Mouse (Mus musculus): ENCODE results near the gene Zcwpw1.

The Zcwpw1 gene

GRCm38 (mm10) chr5:137782776-137783522 is 4.6 kb upstream of the Zcwpw1 start:
- intact Hi-C loops (cut with DNase I), result no loop called here

DNA sequence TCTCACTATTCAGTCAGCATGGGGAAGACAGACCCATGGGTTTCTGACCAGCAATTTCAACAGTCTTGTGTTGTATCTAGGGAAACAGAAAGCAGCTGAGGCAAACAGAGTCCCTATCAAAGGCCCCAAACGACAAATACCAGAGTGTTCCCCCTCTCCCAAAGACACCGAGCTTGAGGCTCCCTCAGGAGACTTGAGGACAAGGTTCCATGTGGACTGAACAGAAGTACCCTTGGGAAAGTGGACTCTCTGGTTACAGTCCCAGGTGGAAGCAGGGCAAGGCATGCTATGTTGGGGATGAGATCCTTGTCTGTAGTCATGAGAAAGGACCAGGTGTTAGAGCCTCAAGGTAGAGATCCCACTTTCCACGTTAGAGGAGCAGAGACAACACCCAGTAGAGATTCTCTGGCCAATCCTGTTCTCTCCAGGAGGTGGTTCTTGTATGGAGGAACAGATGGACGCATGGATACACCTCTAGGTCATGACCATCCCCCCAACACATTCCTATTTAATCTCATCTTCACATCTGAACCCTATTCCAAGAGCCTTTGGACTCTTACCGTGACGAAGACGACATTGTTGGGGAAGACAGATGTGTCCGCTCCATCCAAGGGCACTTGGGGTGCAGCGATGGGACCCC is 3.6 kb upstream of the Zcwpw1 start:
- intact Hi-C loops (cut with DNase I), result no loop called here

- intact Hi-C loops (cut with DNase I), result no loop called here
These were observed 3.1 kb upstream of the Zcwpw1 start for GRCm38 (mm10) chr5:137784546-137784945.

DNA sequence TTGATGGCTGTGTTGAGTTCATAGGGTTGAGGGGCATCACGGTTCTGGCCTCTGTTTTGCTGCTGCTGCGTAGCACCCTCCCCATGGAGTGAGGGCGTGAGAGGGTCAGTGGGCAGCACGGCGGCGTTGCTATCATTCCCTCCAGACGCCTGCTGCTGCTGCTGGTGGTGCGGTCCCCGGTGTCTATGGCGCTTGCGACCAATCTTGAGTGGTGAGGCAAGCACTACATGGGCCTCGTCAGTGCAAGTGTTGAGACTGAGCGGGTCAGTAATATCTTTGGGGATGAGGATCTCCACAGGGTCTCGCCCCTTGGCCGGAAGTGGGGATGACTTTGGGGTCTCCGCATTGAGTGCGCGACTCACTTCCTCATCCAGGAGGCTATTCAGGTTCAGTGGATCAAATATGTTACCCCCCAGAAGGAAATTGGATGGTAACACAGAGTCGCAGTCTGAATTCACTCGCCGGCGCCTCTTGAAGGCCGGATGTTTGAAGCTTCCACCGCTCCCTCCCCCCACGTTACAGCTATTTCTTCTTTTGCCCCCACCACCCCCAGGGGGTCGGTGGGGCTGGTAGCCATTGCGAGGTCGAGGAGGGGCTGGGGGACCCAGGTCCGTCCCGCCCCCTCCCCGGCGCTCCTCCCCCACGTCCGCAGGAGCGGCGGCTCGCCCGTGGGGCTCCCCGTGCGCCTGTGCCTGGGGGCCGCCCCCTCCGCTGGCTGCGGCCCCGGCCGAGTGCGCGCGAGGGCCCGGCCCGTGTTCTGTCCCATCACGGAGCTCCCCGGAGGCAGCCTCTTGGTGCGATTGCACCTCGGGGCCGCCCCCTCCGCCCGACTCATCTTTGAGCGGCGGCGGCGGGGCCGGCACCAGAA is 2.2 kb upstream of the Zcwpw1 start:
- intact Hi-C loops (cut with DNase I), result no loop called here

DNA sequence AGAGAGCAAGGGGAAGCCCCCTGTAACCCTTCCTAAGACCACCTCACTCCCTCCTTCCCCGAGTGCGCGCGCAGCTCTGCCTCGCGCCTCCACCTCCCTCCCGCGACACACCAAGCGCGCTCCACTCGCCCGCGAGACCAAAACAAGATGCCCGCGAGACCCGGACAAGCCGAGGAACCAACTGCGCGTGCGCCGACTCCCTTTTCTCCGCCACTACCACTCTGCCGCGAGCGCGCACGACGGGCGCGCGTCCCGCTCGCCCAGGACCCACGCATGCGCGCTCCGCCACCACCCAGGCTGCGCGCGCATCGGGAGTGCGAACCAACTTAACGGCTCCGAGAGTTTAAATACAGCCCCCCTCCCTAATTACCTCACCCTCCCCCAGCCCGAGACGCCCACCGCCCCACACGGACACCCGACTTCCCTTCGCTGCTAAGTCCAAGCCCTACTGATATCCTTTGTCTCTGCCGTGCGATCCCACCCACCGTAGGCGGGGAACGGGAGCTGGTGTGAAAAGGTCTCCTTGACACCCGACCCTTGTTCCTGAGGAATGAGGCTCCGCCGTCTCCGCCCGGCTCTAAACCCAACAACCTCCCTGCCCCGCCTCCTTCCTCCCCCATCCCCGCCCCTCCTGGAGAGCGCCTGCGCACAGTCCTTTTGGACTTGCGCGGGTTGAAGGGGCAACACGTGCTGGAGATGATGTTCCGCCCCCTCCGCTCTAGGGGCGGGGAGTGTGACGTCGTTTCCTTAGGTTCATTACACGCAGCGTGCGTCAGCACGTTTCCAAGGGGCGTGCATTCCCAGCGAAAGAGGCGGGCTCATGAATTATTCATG is 1.3 kb upstream of the Zcwpw1 start:
- intact Hi-C loops (cut with DNase I), result no loop called here

DNA sequence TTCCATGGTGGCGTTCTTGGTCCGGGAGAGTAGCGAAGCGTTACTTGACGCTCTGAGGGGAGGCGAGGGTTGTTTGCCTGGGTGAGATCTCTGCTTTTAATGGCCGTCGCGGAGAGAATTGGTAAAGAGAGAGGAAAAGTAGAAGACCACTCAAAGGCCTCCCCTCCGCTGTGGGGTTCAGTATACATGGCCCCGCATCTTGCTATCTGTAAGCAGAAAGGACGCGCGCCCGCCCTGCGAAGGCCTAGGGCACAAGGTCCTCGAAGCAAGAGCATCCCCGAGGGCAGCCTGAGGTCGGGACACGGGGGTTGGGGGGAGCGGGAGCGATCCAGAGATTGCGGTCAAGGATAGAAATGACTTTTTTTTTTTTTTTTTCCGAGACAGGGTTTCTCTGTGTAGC is 573 bp downstream of the Zcwpw1 start:
- intact Hi-C loops (cut with DNase I), result no loop called here

DNA sequence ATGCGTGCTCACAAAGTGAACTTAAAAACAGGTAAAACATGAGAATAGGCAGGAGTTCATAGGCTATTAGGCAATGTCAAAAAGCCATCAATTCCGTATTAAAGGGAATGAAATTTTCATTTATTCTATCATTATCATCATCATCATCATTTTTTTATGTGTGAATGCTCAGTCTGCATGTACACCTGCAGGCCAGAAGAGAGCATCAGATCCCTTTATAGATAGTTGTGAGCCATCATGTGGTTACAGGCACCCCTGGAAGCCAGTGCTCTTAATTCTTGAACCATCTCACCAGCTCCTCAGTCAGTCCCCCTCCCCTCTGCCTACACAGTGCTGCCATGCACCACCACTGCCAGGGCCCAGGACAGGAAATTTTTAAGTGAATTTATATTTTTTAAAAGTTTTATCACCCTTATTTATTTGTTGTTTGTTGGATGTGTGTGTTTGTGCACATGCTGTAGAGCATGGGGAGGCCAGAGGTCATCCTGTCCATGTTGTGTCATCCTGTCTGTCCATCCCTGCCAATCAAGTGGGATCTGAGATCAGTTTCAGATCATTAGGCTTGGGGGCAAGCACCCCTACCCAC is 1.4 kb downstream of the Zcwpw1 start:
- intact Hi-C loops (cut with DNase I), result no loop called here

DNA sequence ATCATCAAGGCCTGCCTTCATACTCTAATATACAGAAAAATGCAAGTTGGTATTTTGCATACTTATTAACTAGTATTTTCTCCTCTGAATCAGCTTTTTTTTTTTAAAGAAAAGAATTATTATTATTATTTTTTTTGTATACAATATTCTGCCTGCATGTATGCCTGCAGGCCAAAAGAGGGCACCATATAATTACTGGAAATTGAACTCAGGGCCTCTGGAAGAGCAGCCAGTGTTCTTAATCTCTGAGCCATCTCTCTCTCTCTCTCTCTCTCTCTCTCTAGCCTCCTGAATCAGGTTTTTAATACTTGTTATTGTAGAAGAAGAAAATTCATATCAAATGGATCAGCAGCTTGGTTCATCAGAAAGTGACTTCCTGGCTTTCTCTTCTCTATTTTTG is 4.0 kb downstream of the Zcwpw1 start:
- intact Hi-C loops (cut with DNase I), result loop anchor here (2.0 to 10.0 kb wide), 2 partner anchors 85 to 153 kb away; no protein-coding TSS in a partner anchor

DNA sequence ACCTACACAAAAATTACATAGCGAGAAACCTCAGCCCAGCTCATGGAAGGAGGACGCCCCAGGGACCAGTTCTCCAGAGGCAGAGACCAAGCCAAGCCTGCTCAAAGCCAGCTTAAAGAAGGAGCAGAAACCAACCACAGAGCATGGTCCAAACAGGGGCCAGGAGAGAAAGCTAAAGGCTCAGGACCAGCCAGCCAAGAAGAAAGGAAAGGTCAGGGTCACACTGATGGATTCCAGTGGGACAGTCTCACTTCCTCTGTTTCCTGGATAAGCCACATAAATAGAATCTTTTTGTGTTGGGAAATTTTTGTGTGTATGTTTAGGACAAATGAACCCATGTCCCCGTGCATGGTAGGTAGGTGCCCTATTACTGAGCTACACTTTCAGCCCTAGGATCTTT is 9.0 kb downstream of the Zcwpw1 start:
- intact Hi-C loops (cut with DNase I), result loop anchor here (10.0 kb wide), 1 partner anchor 148 kb away; no protein-coding TSS in a partner anchor

- intact Hi-C loops (cut with DNase I), result no loop called here
These were observed 13.3 kb downstream of the Zcwpw1 start for GRCm38 (mm10) chr5:137800917-137801316.

- intact Hi-C loops (cut with DNase I), result no loop called here
These were observed 18.6 kb downstream of the Zcwpw1 start for GRCm38 (mm10) chr5:137806158-137806557.

GRCm38 (mm10) chr5:137808316-137808715 is 20.7 kb downstream of the Zcwpw1 start:
- intact Hi-C loops (cut with DNase I), result no loop called here

DNA sequence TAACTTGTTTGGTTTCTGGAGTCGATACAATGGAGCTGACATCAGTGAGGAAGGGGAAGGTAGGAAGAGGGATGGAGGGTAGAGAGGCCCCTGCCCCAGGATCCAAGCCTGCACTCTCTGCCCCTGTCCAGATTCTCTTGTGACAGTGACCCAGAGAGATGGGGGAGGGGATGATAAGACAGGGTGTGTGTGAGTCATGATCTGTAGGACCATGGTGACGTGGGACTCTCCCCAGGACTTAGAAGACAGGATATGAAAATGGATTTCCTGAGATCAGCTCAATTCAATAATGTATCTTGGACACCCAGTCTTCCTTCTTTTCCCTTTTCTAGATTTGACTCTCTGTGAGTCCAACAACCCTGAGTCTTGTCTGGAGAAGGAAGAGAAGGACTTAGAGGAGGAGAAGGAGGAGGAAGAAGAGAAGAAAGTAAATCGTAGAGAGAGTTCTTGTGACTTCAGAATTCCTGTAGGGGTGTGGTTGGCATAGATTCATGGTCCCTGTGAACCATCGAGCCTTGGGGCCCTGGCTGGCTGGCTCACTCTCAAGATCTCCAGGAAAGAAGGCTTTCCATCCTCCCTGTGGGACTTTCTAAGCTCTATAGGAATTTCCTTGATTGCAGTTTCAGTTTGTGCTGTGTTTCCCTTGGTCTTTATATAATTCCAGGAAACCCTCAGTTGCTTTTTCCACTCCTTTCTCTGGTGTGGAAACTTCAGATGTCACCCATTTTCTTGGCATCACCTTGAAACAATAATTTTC is 30.0 kb downstream of the Zcwpw1 start:
- intact Hi-C loops (cut with DNase I), result no loop called here

DNA sequence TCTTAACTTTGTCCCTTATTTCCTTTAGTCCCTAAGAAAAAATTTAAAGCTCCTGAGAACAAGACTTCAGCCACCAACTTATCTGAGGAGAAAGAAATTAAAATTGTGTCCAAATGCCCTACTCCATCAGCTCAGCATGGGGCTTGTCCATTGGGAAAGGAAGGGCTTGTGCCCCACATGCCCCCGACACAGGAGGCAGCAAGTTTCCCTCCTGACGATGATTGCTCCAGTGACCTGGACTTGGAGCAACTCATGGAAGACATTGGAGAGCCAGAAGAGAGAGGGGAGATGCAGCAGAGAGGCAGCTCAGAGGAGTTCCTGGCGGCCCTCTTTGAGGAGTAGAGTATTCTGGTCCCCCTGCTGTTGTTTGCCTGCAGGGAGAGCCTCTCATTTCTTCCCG is 34.5 kb downstream of the Zcwpw1 start:
- intact Hi-C loops (cut with DNase I), result no loop called here

DNA sequence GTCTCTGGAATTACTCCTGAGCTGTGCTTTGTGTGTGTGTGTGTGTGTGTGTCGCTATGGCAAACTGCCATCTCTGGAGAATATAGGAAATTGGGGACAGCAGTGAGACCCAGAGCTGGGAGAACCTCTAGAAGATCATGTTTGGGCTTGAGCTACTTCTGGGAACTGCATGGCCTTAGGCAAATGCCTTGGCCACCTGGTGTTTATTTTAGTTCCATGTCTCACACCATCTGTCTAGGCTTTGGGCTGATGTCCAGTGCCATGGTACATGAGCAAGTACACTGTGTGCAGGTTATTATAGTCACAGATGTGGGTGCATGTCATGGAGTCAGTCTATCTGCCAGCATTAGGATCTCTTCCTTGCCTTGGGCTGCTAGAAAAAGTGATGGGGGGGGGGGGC is 35.0 kb downstream of the Zcwpw1 start:
- intact Hi-C loops (cut with DNase I), result no loop called here

DNA sequence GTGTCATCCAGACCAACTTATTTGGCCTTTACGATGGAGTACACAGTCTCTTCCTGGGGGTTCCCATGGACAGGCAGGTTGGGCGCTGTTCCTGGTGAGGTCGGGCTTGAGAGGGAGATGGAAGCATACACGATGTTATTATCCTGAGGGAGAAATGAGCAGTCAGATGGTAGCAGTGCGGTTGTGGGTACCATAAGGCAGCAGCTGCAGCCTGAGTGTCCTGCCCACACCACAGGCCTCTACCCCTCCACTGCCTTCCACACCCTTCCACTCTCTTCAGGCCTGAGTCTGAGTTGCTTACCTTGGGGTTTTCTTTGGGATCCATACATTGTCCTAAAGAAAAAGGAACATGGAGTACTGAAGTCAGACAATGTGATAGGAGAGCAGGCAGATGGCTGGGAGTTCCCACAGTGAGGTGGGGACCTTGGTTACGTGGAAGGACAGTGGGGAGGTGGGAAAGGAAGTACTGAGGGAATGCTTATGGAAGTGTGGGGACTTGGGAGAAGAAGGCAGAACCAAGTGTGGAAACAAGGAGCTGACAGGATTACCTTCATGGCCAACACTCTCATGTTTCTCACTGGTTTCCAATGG is 36.0 kb downstream of the Zcwpw1 start:
- intact Hi-C loops (cut with DNase I), result no loop called here

- intact Hi-C loops (cut with DNase I), result no loop called here
These were observed 37.4 kb downstream of the Zcwpw1 start for GRCm38 (mm10) chr5:137825030-137825429.

GRCm38 (mm10) chr5:137825971-137826370 is 38.4 kb downstream of the Zcwpw1 start:
- intact Hi-C loops (cut with DNase I), result no loop called here

DNA sequence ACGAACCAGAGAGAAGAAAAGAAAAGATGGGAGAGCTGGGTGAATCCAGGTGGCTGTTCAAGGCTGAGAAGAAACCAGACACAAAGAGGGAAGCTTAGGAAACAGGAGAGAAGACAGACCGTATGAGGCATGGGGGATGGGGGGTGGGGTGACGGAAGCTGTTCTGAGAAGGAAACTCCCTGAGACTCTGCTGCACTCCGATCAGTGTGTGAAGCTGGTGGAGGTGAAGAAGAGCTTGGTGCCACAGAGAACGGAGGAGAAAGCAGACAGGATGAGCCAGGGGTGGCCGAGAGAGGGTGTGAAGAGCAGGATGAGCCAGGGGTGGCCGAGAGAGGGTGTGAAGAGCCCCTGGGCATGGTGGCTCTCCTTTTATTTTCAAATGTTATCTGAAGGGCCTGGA is 38.8 kb downstream of the Zcwpw1 start:
- intact Hi-C loops (cut with DNase I), result no loop called here

DNA sequence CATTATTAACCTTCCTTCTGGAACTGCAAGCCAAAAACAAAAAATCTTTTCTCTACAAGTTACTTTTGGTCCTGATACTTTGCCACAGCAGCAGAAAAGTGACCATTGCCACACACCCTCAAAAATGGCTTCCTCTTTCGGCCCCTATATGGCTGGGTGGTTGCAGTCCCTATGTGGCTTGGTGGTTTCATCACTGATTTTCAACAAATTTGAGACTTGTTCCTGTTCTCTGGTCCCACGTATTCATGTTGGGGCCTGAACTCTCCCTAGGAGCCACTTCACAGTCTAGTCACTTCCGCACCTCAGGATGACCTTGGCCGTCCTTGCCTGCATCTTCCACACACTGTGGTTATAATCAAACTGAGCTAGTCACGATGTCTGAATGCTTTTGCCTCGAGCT is 41.1 kb downstream of the Zcwpw1 start:
- intact Hi-C loops (cut with DNase I), result no loop called here
